Mouse (Mus musculus) limb, embryonic 13.5 days (tissue): ENCODE results near the gene Gm9903. TPM values are rescaled to one million over a fixed set of nuclear protein-coding genes. Genes with fewer than 3 reads are reported as not detected.
A peak's percentile ranks its signal among the peaks of the same experiment; 100 is the strongest.

ENCODE experiments used
- ATAC-seq: fragments of 200-750 bp; cut with Nextera tagmentation; 2 replicates; pipeline ENCODE4 v1.8.0; 2017; ENCODE audit warnings: low read depth, moderate number of reproducible peaks, moderate TSS enrichment; ENCODE audit not compliant: low FRiP score
- H3K27ac ChIP-seq: fragments of 300-500 bp; sonication (generic); 2 replicates; pipeline ENCODE4 v1.5.1; 2015; ENCODE audit warnings: inconsistent platforms, mild to moderate bottlenecking, moderate library complexity
- H3K27me3 ChIP-seq: fragments of 300-500 bp; sonication (generic); 2 replicates; pipeline ENCODE4 v1.6.1; 2015; ENCODE audit warnings: mild to moderate bottlenecking, inconsistent platforms
- H3K36me3 ChIP-seq: fragments of 300-500 bp; sonication (generic); 2 replicates; pipeline ENCODE4 v1.6.1; 2015; ENCODE audit warnings: inconsistent platforms, mild to moderate bottlenecking, moderate library complexity
- H3K4me1 ChIP-seq: fragments of 300-500 bp; sonication (generic); 2 replicates; pipeline ENCODE4 v1.6.1; 2015; ENCODE audit warnings: inconsistent platforms
- H3K4me2 ChIP-seq: fragments of 300-500 bp; sonication (generic); replicated peaks from 2 replicates; pipeline ENCODE4 v1.6.1; 2015; ENCODE audit warnings: inconsistent platforms, mild to moderate bottlenecking, moderate library complexity
- H3K4me3 ChIP-seq: fragments of 300-500 bp; sonication (generic); 2 replicates; pipeline ENCODE4 v1.5.1; 2015; ENCODE audit warnings: moderate library complexity, mild to moderate bottlenecking, inconsistent platforms
- H3K9ac ChIP-seq: fragments of 300-500 bp; sonication (generic); 2 replicates; pipeline ENCODE4 v1.6.1; 2015; ENCODE audit warnings: mild to moderate bottlenecking, inconsistent platforms
- H3K9me3 ChIP-seq: fragments of 300-500 bp; sonication (generic); 2 replicates; pipeline ENCODE4 v1.6.1; 2016; ENCODE audit warnings: inconsistent platforms
- WGBS: fragments of 180-500 bp; shearing (Covaris S2); methylation state at CpG from one replicate; pipeline ENCODE4 v1.1.7; 2015; 5-methylcytosine and 5-hydroxymethylcytosine counted together
- polyA plus RNA-seq: library from polyadenylated mRNA; unstranded; fragments of >200 nt; fragmentation: Nextera tagmentation; extraction: Ambion mirVana; gene quantifications from 2 replicates; pipeline ENCODE4 v1.2.1, GENCODE M21; 2015

Gene Gm9903
- polyA plus RNA-seq, 1 experiment from 2014 or later, result 0.66 TPM

DNA sequence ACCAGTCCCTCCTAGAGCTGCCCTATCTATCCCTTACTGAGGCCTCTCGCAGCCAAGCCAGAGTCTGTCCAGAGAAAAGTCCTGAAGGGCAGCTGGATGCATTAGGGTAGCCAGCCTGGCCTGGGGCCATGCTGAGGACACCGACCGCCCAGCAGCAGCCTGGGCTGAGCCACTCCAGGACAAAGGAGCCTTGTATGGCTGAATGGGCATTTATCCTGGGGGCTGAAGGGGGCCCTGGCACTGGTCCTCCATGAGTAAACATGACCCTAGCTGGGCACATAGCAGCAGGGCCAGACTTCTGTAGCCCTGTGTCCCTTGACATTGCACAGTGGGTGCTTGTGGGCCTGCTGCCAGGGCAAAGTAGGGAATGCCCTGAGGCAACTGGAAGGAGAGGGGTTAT is 44.7 kb downstream of the Gm9903 start:
- H3K4me1 ChIP-seq, result no peaks in the 10 kb centered on the region
- peak overlapping the region; percentile 63; the same call in 1 of the 2 replicates for H3K27ac ChIP-seq
- 80% methylated on average over 3 of the region's 3 CpGs for WGBS
- peak overlapping the region; percentile 25; the same call in 1 of the 2 replicates for H3K9ac ChIP-seq
- H3K9me3 ChIP-seq, result no peaks in the 10 kb centered on the region
- 0 out of 2 replicates have a peak, but pooled peaks have one; percentile 32 for ATAC-seq
- no peaks in the 10 kb centered on the region for H3K27me3 ChIP-seq
- H3K4me3 ChIP-seq, result no peak overlapping the region
- H3K36me3 ChIP-seq, result peaks cover 41% of the 10 kb centered on the region
- H3K4me2 ChIP-seq, result no peak overlapping the region

DNA sequence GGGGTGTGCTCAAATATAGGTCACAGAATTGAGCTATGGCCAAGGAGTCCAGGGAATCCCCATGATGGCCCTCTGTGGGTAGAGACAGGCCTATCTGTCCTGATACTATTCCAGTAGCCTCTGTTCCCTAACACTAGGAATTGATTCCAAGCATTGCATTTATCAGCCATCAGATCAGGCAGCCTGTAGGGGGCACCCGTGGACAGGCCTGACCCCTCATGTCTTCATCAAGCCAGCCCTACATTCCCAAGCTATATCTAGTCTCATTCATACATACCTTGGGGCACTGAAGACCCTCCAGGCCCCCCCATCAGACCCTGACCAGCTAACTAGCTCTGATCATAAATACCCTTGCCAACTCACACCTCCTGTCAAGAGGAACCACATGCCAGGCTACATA is 46.2 kb downstream of the Gm9903 start:
- H3K9ac ChIP-seq, result no peak overlapping the region
- no peak overlapping the region for H3K4me2 ChIP-seq
- no peak for ATAC-seq
- H3K27me3 ChIP-seq, result no peaks in the 10 kb centered on the region
- H3K9me3 ChIP-seq, result no peaks in the 10 kb centered on the region
- H3K27ac ChIP-seq, result no peak overlapping the region
- 0% methylated on average over 1 of the region's 1 CpGs for WGBS
- H3K4me3 ChIP-seq, result no peak overlapping the region
- H3K36me3 ChIP-seq, result peaks cover 26% of the 10 kb centered on the region
- H3K4me1 ChIP-seq, result 0 out of 2 replicates have a peak, but pooled peaks cover under 1% of the 10 kb centered on the region

GRCm38 (mm10) chr5:33678244-33678643 is 48.5 kb downstream of the Gm9903 start:
- Histone ChIP-seq H3K4me2 (no peak overlapping the region), H3K9ac (no peak overlapping the region), H3K9me3 (no peaks in the 10 kb centered on the region), H3K4me3 (no peak overlapping the region), H3K27me3 (no peaks in the 10 kb centered on the region), H3K36me3 (peaks cover 4% of the 10 kb centered on the region; the same call in 1 of the 2 replicates), H3K4me1 (0 out of 2 replicates have a peak, but pooled peaks cover 10% of the 10 kb centered on the region), H3K27ac (no peak overlapping the region)
- ATAC-seq, result no peak
- 83% methylated on average over 5 of the region's 5 CpGs for WGBS

DNA sequence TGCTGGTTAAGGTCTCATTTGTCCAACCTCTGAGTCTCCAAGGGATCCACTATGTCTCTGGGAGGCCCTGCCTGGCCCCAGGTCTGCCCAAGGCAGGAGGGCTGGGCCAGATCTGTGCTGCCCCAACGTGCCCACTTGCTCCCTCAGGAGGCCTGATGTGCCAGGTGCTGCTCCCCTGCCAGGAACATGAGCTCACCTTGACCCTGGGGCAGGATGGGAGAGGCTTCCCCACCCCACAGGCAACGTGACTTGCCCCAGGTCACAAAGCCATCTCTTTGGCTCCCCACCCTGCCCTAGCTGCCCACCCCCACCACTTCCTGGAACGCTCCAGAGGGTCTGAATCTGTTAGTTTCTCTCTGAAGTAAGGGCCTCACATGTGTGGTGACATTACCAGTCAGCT is 51.3 kb downstream of the Gm9903 start:
- Histone ChIP-seq H3K9ac (peak overlapping the region; percentile 9; the same call in 1 of the 2 replicates), H3K27me3 (no peaks in the 10 kb centered on the region), H3K27ac (no peak overlapping the region), H3K4me3 (no peak overlapping the region), H3K36me3 (no peaks in the 10 kb centered on the region), H3K4me2 (no peak overlapping the region), H3K4me1 (0 out of 2 replicates have a peak, but pooled peaks cover 10% of the 10 kb centered on the region), H3K9me3 (no peaks in the 10 kb centered on the region)
- ATAC-seq, result no peak
- 56% methylated on average over 3 of the region's 3 CpGs for WGBS

Other genes with a start within 250 kb of the Gm9903 start
- not detected in 2 replicates for gene Nkx1-1, start 195.9 kb upstream of the Gm9903 start, polyA plus RNA-seq
- 69.6 and 80.0 TPM in 2 replicates for gene Fam53a, start 290 bp upstream of the Gm9903 start, polyA plus RNA-seq
- 252 and 254 TPM in 2 replicates for gene Slbp, start 22.6 kb downstream of the Gm9903 start, polyA plus RNA-seq
- gene Tacc3, start 28.2 kb downstream of the Gm9903 start, polyA plus RNA-seq, result 196 and 197 TPM in 2 replicates
- 45.2 and 46.0 TPM in 2 replicates for gene Tmem129, start 28.5 kb downstream of the Gm9903 start, polyA plus RNA-seq
- gene Fgfr3, start 91.7 kb downstream of the Gm9903 start, polyA plus RNA-seq, result 39.1 and 40.7 TPM in 2 replicates
- 43.6 and 48.2 TPM in 2 replicates for gene Letm1, start 152.9 kb downstream of the Gm9903 start, polyA plus RNA-seq
- 46.4 and 47.8 TPM in 2 replicates for gene Nsd2, start 190.8 kb downstream of the Gm9903 start, polyA plus RNA-seq